Mouse (Mus musculus) olfactory bulb, adult 2 months (tissue): ENCODE measurements around the gene Fxyd4. TPM values are rescaled to one million over a fixed set of nuclear protein-coding genes. Genes with fewer than 3 reads are reported as not detected.

Experiments
- H3K27ac ChIP-seq: fragments of 200-500 bp; 2 replicates; pipeline ENCODE4 v1.5.1; 2012; ENCODE audit warnings: low read depth, low read length; ENCODE audit not compliant: insufficient read depth
- H3K4me1 ChIP-seq: fragments of 200-500 bp; 2 replicates; pipeline ENCODE4 v1.6.1; 2012; ENCODE audit warnings: low read length; ENCODE audit not compliant: control insufficient read depth, insufficient read depth
- H3K4me3 ChIP-seq: fragments of 200-500 bp; 2 replicates; pipeline ENCODE4 v1.5.1; 2012; ENCODE audit warnings: mild to moderate bottlenecking, low read depth, low read length, moderate library complexity; ENCODE audit not compliant: insufficient read depth
- CTCF ChIP-seq: fragments of 200-500 bp; IDR thresholded peaks from 2 replicates; pipeline ENCODE4 v1.5.1; 2012; ENCODE audit warnings: low read depth, mild to moderate bottlenecking, low read length, moderate library complexity; ENCODE audit not compliant: insufficient read depth
- POLR2A ChIP-seq: fragments of 200-500 bp; IDR thresholded peaks from 2 replicates; pipeline ENCODE4 v1.6.1; 2012; ENCODE audit warnings: mild to moderate bottlenecking, low read depth, low read length, moderate library complexity; ENCODE audit not compliant: insufficient read depth
- WGBS: fragments of 180-500 bp; shearing (Covaris S2); methylation state at CpG from one replicate; pipeline ENCODE4 v1.1.7; 2018; 5-methylcytosine and 5-hydroxymethylcytosine counted together
- polyA plus RNA-seq: library from polyadenylated mRNA; stranded (reverse); fragments of >200 nt; gene quantifications from 2 replicates; pipeline ENCODE4 v1.2.4, GENCODE M21; 2012; ENCODE audit warnings: low replicate concordance; ENCODE audit not compliant: missing spikeins, insufficient read depth, insufficient read length

Gene Fxyd4
- polyA plus RNA-seq, 1 experiment = not detected

GRCm38 (mm10) chr6:117938951-117939350, 1.5 kb upstream of the Fxyd4 start:
- Histone ChIP-seq H3K27ac (no peak overlapping the region), H3K4me1 (no peaks in the 10 kb centered on the region; the same call in 1 of the 2 replicates), H3K4me3 (no peak overlapping the region)
- 80% methylated on average over 10 of the region's 10 CpGs for WGBS
- TF ChIP-seq CTCF (no peak), POLR2A (no peak)

- no peak for TF ChIP-seq CTCF
- TF ChIP-seq POLR2A = no peak
- Histone ChIP-seq H3K27ac (no peak overlapping the region), H3K4me3 (no peak overlapping the region), H3K4me1 (no peaks in the 10 kb centered on the region)
- 92% methylated on average over 14 of the region's 14 CpGs for WGBS
These were observed 1.5 kb downstream of the Fxyd4 start for GRCm38 (mm10) chr6:117935681-117936612.

GRCm38 (mm10) chr6:117934301-117934700, 3.2 kb downstream of the Fxyd4 start:
- 92% methylated on average over 6 of the region's 6 CpGs for WGBS
- Histone ChIP-seq H3K4me1 (no peaks in the 10 kb centered on the region), H3K4me3 (no peak overlapping the region), H3K27ac (no peak overlapping the region)
- no peak for TF ChIP-seq CTCF
- TF ChIP-seq POLR2A = no peak

- 63% methylated on average over 11 of the region's 11 CpGs for WGBS
- no peak for TF ChIP-seq CTCF
- no peak for TF ChIP-seq POLR2A
- Histone ChIP-seq H3K4me3 (no peak overlapping the region), H3K27ac (no peak overlapping the region), H3K4me1 (no peaks in the 10 kb centered on the region)
These were observed 5.0 kb downstream of the Fxyd4 start for GRCm38 (mm10) chr6:117932325-117933051.

- Histone ChIP-seq H3K27ac (no peak overlapping the region), H3K4me1 (no peaks in the 10 kb centered on the region), H3K4me3 (no peak overlapping the region)
- 96% methylated on average over 3 of the region's 3 CpGs for WGBS
- TF ChIP-seq CTCF (no peak), POLR2A (no peak)
These were observed 7.4 kb downstream of the Fxyd4 start for GRCm38 (mm10) chr6:117929945-117930655.

- 81% methylated on average over 5 of the region's 5 CpGs for WGBS
- TF ChIP-seq POLR2A (no peak), CTCF (no peak)
These were observed 8.7 kb downstream of the Fxyd4 start for GRCm38 (mm10) chr6:117928746-117929145.

GRCm38 (mm10) chr6:117927955-117928354, 9.5 kb downstream of the Fxyd4 start:
- Histone ChIP-seq H3K27ac (no peak overlapping the region), H3K4me1 (no peaks in the 10 kb centered on the region), H3K4me3 (no peak overlapping the region)
- no peak for TF ChIP-seq POLR2A
- TF ChIP-seq CTCF = no peak
- WGBS = 65% methylated on average over 7 of the region's 7 CpGs

More at GRCm38 (mm10) chr6:117928746-117929145, 8.7 kb downstream of the Fxyd4 start:
- no peaks in the 10 kb centered on the region for H3K4me1 ChIP-seq
- no peak overlapping the region for H3K4me3 ChIP-seq
- H3K27ac ChIP-seq = no peak overlapping the region

GRCm38 (mm10) chr6:117926871-117927491, 10.5 kb downstream of the Fxyd4 start:
- TF ChIP-seq CTCF (no peak), POLR2A (no peak)
- WGBS = 72% methylated on average over 4 of the region's 4 CpGs
- Histone ChIP-seq H3K4me1 (no peaks in the 10 kb centered on the region), H3K27ac (no peak overlapping the region), H3K4me3 (no peak overlapping the region)

GRCm38 (mm10) chr6:117922041-117922440, 15.5 kb downstream of the Fxyd4 start:
- Histone ChIP-seq H3K4me3 (no peak overlapping the region), H3K4me1 (no peaks in the 10 kb centered on the region), H3K27ac (no peak overlapping the region)
- TF ChIP-seq POLR2A (no peak), CTCF (no peak)
- WGBS = 85% methylated on average over 3 of the region's 3 CpGs
